Mouse (Mus musculus) embryonic facial prominence, embryonic 10.5 days (tissue): ENCODE data around the gene Galnt15. TPM values are rescaled to one million over a fixed set of nuclear protein-coding genes. Genes with fewer than 3 reads are reported as not detected.

ENCODE experiments used
- DNase-seq: peaks from one replicate; pipeline ENCODE4 v3.0.0-alpha.2; 2017; ENCODE audit warnings: low spot score
- H3K27ac ChIP-seq: fragments of 300-500 bp; sonication (generic); replicated peaks from 2 replicates; pipeline ENCODE4 v1.5.1; 2016; ENCODE audit warnings: mild to moderate bottlenecking
- H3K27me3 ChIP-seq: fragments of 300-500 bp; sonication (generic); replicated peaks from 2 replicates; pipeline ENCODE4 v1.6.1; 2016; ENCODE audit warnings: low read depth, mild to moderate bottlenecking; ENCODE audit not compliant: poor library complexity, severe bottlenecking
- H3K36me3 ChIP-seq: fragments of 300-500 bp; sonication (generic); replicated peaks from 2 replicates; pipeline ENCODE4 v1.6.1; 2016; ENCODE audit warnings: mild to moderate bottlenecking, moderate library complexity
- H3K4me1 ChIP-seq: fragments of 300-500 bp; sonication (generic); 2 replicates; pipeline ENCODE4 v1.6.1; 2016
- H3K4me3 ChIP-seq: fragments of 300-500 bp; sonication (generic); 2 replicates; pipeline ENCODE4 v1.5.1; 2016; ENCODE audit warnings: mild to moderate bottlenecking, moderate library complexity
- H3K9me3 ChIP-seq: fragments of 300-500 bp; sonication (generic); 2 replicates; pipeline ENCODE4 v1.6.1; 2016; ENCODE audit warnings: mild to moderate bottlenecking
- WGBS: fragments of 180-500 bp; shearing (Covaris S2); methylation state at CpG from one replicate; pipeline ENCODE4 v1.1.7; 2016; 5-methylcytosine and 5-hydroxymethylcytosine counted together
- polyA plus RNA-seq: library from polyadenylated mRNA; unstranded; fragments of >200 nt; fragmentation: Nextera tagmentation; extraction: Ambion mirVana; gene quantifications from 2 replicates; pipeline ENCODE4 v1.2.1, GENCODE M21; 2016

The Galnt15 gene
- 0.04 and 0.15 TPM in 2 replicates for polyA plus RNA-seq

GRCm38 (mm10) chr14:32028681-32029091 is at the start of gene Galnt15:
Gene Galnt15, plus strand, starts transcription at chr14:32028989.
- H3K4me1 ChIP-seq: peaks cover 35% of the 10 kb centered on the region
- peaks cover 19% of the 10 kb centered on the region for H3K27me3 ChIP-seq
- no peak within 1 kb of the TSS for H3K4me3 ChIP-seq
- H3K27ac ChIP-seq: peak within 1 kb of the TSS; percentile 42; the same call in 1 of the 2 replicates
- H3K9me3 ChIP-seq: no peaks in the 10 kb centered on the region
- no peaks in the 10 kb centered on the region for H3K36me3 ChIP-seq
- peak; percentile 17 for DNase-seq
- 22% methylated on average over 9 of the region's 9 CpGs for WGBS

GRCm38 (mm10) chr14:31994021-31994420 is 34.8 kb upstream of the Galnt15 start:
- H3K9me3 ChIP-seq: no peaks in the 10 kb centered on the region
- H3K4me3 ChIP-seq: no peak overlapping the region
- 50% methylated on average over 8 of the region's 8 CpGs for WGBS
- no peaks in the 10 kb centered on the region for H3K36me3 ChIP-seq
- H3K4me1 ChIP-seq: peaks cover 12% of the 10 kb centered on the region
- 0 out of 2 replicates have a peak overlapping the region, but pooled peaks have one; percentile 35 for H3K27ac ChIP-seq
- DNase-seq: no peak
- no peaks in the 10 kb centered on the region for H3K27me3 ChIP-seq

- H3K27ac ChIP-seq: no peak overlapping the region
- H3K4me3 ChIP-seq: no peak overlapping the region
- H3K9me3 ChIP-seq: no peaks in the 10 kb centered on the region
- WGBS: 87% methylated on average over 7 of the region's 7 CpGs
- H3K4me1 ChIP-seq: peaks cover 13% of the 10 kb centered on the region
- H3K36me3 ChIP-seq: no peaks in the 10 kb centered on the region
- DNase-seq: no peak
- no peaks in the 10 kb centered on the region for H3K27me3 ChIP-seq
Measured at GRCm38 (mm10) chr14:32000941-32001340, 27.8 kb upstream of the Galnt15 start.

- 74% methylated on average over 15 of the region's 15 CpGs for WGBS
Measured at GRCm38 (mm10) chr14:32002502-32003338, 26.1 kb upstream of the Galnt15 start.

GRCm38 (mm10) chr14:32003904-32004596 is 24.7 kb upstream of the Galnt15 start:
- peaks cover 11% of the 10 kb centered on the region for H3K4me1 ChIP-seq
- H3K27ac ChIP-seq: no peak overlapping the region
- no peaks in the 10 kb centered on the region for H3K27me3 ChIP-seq
- H3K4me3 ChIP-seq: no peak overlapping the region
- 0 out of 2 replicates have a peak, but pooled peaks cover 2% of the 10 kb centered on the region for H3K9me3 ChIP-seq
- 83% methylated on average over 7 of the region's 7 CpGs for WGBS
- DNase-seq: no peak
- H3K36me3 ChIP-seq: no peaks in the 10 kb centered on the region

More at GRCm38 (mm10) chr14:32002502-32003338, 26.1 kb upstream of the Galnt15 start:
- no peaks in the 10 kb centered on the region for H3K27me3 ChIP-seq
- H3K9me3 ChIP-seq: 0 out of 2 replicates have a peak, but pooled peaks cover 2% of the 10 kb centered on the region
- no peak overlapping the region for H3K27ac ChIP-seq
- no peak for DNase-seq
- H3K36me3 ChIP-seq: no peaks in the 10 kb centered on the region
- peaks cover 11% of the 10 kb centered on the region for H3K4me1 ChIP-seq
- no peak overlapping the region for H3K4me3 ChIP-seq

- H3K4me1 ChIP-seq: peaks cover 11% of the 10 kb centered on the region
- H3K27ac ChIP-seq: no peak overlapping the region
- WGBS: 82% methylated on average over 9 of the region's 9 CpGs
- H3K9me3 ChIP-seq: 0 out of 2 replicates have a peak, but pooled peaks cover 2% of the 10 kb centered on the region
- H3K4me3 ChIP-seq: no peak overlapping the region
- DNase-seq: no peak
- H3K36me3 ChIP-seq: no peaks in the 10 kb centered on the region
- no peaks in the 10 kb centered on the region for H3K27me3 ChIP-seq
Measured at GRCm38 (mm10) chr14:32005673-32006261, 23.0 kb upstream of the Galnt15 start.

GRCm38 (mm10) chr14:32007654-32008335 is 21.0 kb upstream of the Galnt15 start:
- 86% methylated on average over 4 of the region's 4 CpGs for WGBS

GRCm38 (mm10) chr14:32009715-32010114 is 19.1 kb upstream of the Galnt15 start:
- H3K36me3 ChIP-seq: no peaks in the 10 kb centered on the region
- no peak for DNase-seq
- 0 out of 2 replicates have a peak, but pooled peaks cover 2% of the 10 kb centered on the region for H3K9me3 ChIP-seq
- H3K4me3 ChIP-seq: no peak overlapping the region
- H3K27ac ChIP-seq: no peak overlapping the region
- H3K4me1 ChIP-seq: peaks cover 13% of the 10 kb centered on the region
- H3K27me3 ChIP-seq: no peaks in the 10 kb centered on the region
- WGBS: 84% methylated on average over 2 of the region's 2 CpGs

More at GRCm38 (mm10) chr14:32007654-32008335, 21.0 kb upstream of the Galnt15 start:
- Histone ChIP-seq H3K36me3 (no peaks in the 10 kb centered on the region), H3K27me3 (no peaks in the 10 kb centered on the region), H3K4me3 (no peak overlapping the region), H3K4me1 (peaks cover 9% of the 10 kb centered on the region), H3K27ac (no peak overlapping the region), H3K9me3 (0 out of 2 replicates have a peak, but pooled peaks cover 2% of the 10 kb centered on the region)
- DNase-seq: no peak

GRCm38 (mm10) chr14:32011547-32012304 is 17.1 kb upstream of the Galnt15 start:
- Histone ChIP-seq H3K27me3 (no peaks in the 10 kb centered on the region), H3K4me3 (no peak overlapping the region), H3K4me1 (peaks cover 17% of the 10 kb centered on the region), H3K27ac (no peak overlapping the region), H3K9me3 (0 out of 2 replicates have a peak, but pooled peaks cover under 1% of the 10 kb centered on the region), H3K36me3 (no peaks in the 10 kb centered on the region)
- whole genome bisulfite sequencing: 78% methylated on average over 6 of the region's 6 CpGs
- no peak for DNase-seq

GRCm38 (mm10) chr14:32015131-32015770 is 13.5 kb upstream of the Galnt15 start:
- H3K27ac ChIP-seq: no peak overlapping the region
- no peak overlapping the region for H3K4me3 ChIP-seq
- no peaks in the 10 kb centered on the region for H3K9me3 ChIP-seq
- H3K27me3 ChIP-seq: no peaks in the 10 kb centered on the region
- peaks cover 25% of the 10 kb centered on the region for H3K4me1 ChIP-seq
- no peaks in the 10 kb centered on the region for H3K36me3 ChIP-seq
- 91% methylated on average over 7 of the region's 7 CpGs for WGBS
- no peak for DNase-seq

GRCm38 (mm10) chr14:32016466-32016865 is 12.3 kb upstream of the Galnt15 start:
- 83% methylated on average over 3 of the region's 3 CpGs for WGBS
- Histone ChIP-seq H3K27me3 (no peaks in the 10 kb centered on the region), H3K27ac (no peak overlapping the region)

More at GRCm38 (mm10) chr14:32016466-32016865, 12.3 kb upstream of the Galnt15 start:
- H3K36me3 ChIP-seq: no peaks in the 10 kb centered on the region
- no peak overlapping the region for H3K4me3 ChIP-seq
- DNase-seq: no peak
- H3K4me1 ChIP-seq: peaks cover 25% of the 10 kb centered on the region
- H3K9me3 ChIP-seq: no peaks in the 10 kb centered on the region
